Mouse (Mus musculus): ENCODE data around the gene Gm5767.

Gene Gm5767

GRCm38 (mm10) chr16:8670041-8671035 is 10.2 kb upstream of the Gm5767 start:
- no peak for DNase-seq

- DNase-seq: peak; percentile 59
Measured at GRCm38 (mm10) chr16:8671551-8672349, 8.8 kb upstream of the Gm5767 start, which contains the start of gene Carhsp1. TSS of gene Carhsp1 (minus strand) at chr16:8672155.

- DNase-seq: no peak
Measured at GRCm38 (mm10) chr16:8672350-8672687, 8.3 kb upstream of the Gm5767 start.

GRCm38 (mm10) chr16:8672811-8673210 is 7.8 kb upstream of the Gm5767 start:
- no peak for DNase-seq

GRCm38 (mm10) chr16:8673343-8673742 is 7.2 kb upstream of the Gm5767 start:
- no peak for DNase-seq

GRCm38 (mm10) chr16:8674165-8674564 is 6.4 kb upstream of the Gm5767 start:
- DNase-seq: no peak

GRCm38 (mm10) chr16:8675559-8675958 is 5.0 kb upstream of the Gm5767 start:
- DNase-seq: no peak

- no peak for DNase-seq
Measured at GRCm38 (mm10) chr16:8676228-8676627, 4.3 kb upstream of the Gm5767 start.

- no peak for DNase-seq
Measured at GRCm38 (mm10) chr16:8676800-8677199, 3.8 kb upstream of the Gm5767 start.

GRCm38 (mm10) chr16:8678035-8678434 is 2.5 kb upstream of the Gm5767 start:
- DNase-seq: no peak

- no peak for DNase-seq
Measured at GRCm38 (mm10) chr16:8678676-8679075, 1.9 kb upstream of the Gm5767 start.

- DNase-seq: no peak
Measured at GRCm38 (mm10) chr16:8679780-8680179, 790 bp upstream of the Gm5767 start.

- peak; percentile 80 for DNase-seq
Measured at GRCm38 (mm10) chr16:8685087-8685486, 4.5 kb downstream of the Gm5767 start.

GRCm38 (mm10) chr16:8686121-8686870 is 5.7 kb downstream of the Gm5767 start:
- DNase-seq: peak; percentile 70

- peak; percentile 40 for DNase-seq
Measured at GRCm38 (mm10) chr16:8686871-8687535, 6.4 kb downstream of the Gm5767 start.

- no peak for DNase-seq
Measured at GRCm38 (mm10) chr16:8687559-8688112, 7.1 kb downstream of the Gm5767 start.

- peak; percentile 93 for DNase-seq
Measured at GRCm38 (mm10) chr16:8689979-8690656, 9.5 kb downstream of the Gm5767 start.

GRCm38 (mm10) chr16:8691206-8691605 is 10.6 kb downstream of the Gm5767 start:
- peak; percentile 66 for DNase-seq

- DNase-seq: no peak
Measured at GRCm38 (mm10) chr16:8699556-8699955, 19.0 kb downstream of the Gm5767 start.

- DNase-seq: no peak
Measured at GRCm38 (mm10) chr16:8700586-8700985, 20.0 kb downstream of the Gm5767 start.

- no peak for DNase-seq
Measured at GRCm38 (mm10) chr16:8711998-8712397, 31.4 kb downstream of the Gm5767 start.
